Mouse (Mus musculus) layer of hippocampus, postnatal 14 days (tissue): ENCODE data around the gene Smim7. TPM values are rescaled to one million over a fixed set of nuclear protein-coding genes. Genes with fewer than 3 reads are reported as not detected.
A peak's percentile ranks its signal among the peaks of the same experiment; 100 is the strongest.

Source experiments
- DNase-seq, 2 experiments: peaks; one replicate each; pipeline ENCODE4 v3.0.0; 2021 to 2022; ENCODE audit warnings: low spot score in 2 of 2, mixed read lengths in 1 of 2
- microRNA-seq, 2 experiments: library from miRNA; unstranded; fragments of <30 nt; microRNA quantifications; one replicate each; pipeline ENCODE4 v1.2.0; 2021
- total RNA-seq, 2 experiments: library from RNA; stranded (reverse); gene quantifications; 2 replicates each; pipeline ENCODE4 v1.2.3; 2021

Smim7 gene
- total RNA-seq, 2 experiments from 2014 or later: 112 to 118 TPM

GRCm38 (mm10) chr8:72547802-72548643, 22.9 kb downstream of the Smim7 start, which contains the start of gene Med26:
Gene Med26, minus strand, starts transcription at chr8:72548270.
- DNase-seq: peak; percentile 96 to 99

DNA sequence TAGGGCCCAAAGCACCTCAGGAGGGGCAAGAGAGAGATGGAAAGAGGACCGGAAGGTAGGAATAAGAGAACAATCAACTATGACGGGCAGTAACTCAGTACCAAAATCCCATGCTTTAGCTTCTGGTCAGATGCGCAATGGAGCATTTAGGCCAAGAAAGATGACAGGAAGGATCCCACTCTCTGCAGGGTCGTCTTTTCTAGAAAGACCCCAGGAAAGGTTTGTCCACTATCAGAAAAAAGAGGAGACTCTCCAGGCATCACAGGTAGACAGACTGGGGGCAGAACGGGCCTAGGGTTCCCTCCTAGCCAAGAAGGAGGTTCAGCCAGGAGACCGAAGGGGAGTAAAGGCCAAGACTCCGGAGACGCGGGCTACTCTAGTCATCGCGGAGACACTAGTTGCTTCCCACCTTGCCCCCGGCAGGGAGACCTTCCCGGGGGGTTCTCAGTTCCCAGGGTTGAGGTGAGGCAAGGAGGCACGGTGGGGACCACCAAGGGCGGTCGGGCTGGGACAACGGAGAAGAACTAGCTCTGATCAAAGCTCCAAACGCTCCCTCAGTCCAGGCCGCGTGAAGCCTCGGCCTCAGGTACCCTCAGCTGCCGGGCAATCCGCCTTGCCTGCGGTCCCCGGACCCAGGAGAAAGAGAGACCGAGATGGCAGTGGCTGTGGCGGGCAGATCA, 23.6 kb downstream of the Smim7 start:
- DNase-seq: peak; percentile 23 to 35

GRCm38 (mm10) chr8:72539234-72539633, 31.7 kb downstream of the Smim7 start:
- no peak for DNase-seq

DNA sequence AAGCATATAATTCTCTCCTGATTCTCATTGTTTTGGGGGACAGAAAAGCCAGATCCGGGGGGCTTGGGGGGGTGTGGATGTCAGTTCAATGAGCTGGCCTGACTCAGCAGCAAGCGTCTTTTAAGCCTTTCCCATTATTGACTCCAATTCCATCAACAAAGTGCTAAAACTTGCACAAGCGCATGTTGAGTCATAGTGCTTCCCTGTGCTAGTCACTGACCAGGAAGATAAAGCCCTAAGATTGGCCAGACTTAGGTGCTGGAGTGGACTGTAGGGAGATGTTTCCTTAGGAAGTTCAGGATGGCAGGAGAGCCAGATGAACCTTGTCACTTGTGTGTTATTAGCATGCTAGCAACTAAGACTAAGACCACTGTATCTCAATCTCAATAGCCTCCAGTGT, 36.0 kb downstream of the Smim7 start:
- no peak for DNase-seq

DNA sequence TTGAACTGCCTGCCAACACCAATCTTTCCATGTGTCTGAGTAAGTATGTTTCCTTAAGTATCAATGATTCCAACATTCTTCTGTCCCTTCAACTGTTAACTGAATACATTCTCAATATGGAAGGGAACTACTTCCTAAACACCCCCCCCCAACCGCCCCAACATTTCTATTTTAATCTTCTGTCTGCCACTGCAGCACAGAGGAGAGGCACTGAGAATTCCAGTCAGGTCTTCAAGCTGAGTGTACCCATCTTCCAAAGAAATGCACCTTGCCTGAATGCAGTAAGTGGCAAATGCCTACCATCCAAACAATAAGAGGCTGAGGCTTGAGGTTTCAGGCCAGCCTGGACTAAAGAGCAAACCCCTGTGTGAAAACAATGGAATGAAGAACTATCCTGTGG, 38.8 kb downstream of the Smim7 start:
- no peak for DNase-seq

DNA sequence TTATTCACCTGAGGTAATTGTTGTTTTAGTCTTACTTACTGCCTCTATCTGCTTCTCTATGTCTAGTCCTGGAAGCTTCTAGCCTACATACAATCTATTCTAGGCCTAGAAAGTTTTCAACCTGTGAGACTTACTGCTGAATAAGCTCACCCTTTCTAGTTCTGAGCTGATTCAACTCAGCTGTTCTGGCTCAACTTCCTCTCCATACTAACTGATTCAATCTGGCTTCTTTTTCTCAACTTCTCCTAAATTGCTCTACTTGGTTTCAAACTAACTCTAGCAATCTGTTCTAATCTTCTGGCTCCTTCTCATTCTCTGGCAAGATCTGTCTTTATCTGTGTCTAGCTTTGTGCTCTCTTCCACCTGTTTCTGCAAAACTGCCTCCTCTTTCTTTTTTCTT, 49.0 kb downstream of the Smim7 start:
- no peak for DNase-seq

- no peak for DNase-seq
These were observed 53.4 kb downstream of the Smim7 start for GRCm38 (mm10) chr8:72517421-72517988.

Small RNA genes lying within 50 kb of the gene (microRNA-seq; reads per million reads assigned to microRNA genes)
- gene Gm28019: 0 reads per million in 2 experiments

Other genes with a start within 250 kb of the Smim7 start
- gene Eps15l1, start 149.6 kb downstream of the Smim7 start, total RNA-seq: 10 to 100 TPM; 69.7 to 72.4 TPM
- 1 to 10 TPM in 1 of 2 experiments, under 1 TPM in 1; 0.78 to 1.5 TPM for gene Calr3, start 127.2 kb downstream of the Smim7 start, total RNA-seq
- gene 1700030K09Rik, start 127.2 kb downstream of the Smim7 start, total RNA-seq: 10 to 100 TPM; 10.7 to 13.2 TPM
- gene Cherp, start 95.9 kb downstream of the Smim7 start, total RNA-seq: 10 to 100 TPM; 72.4 to 75.2 TPM
- gene Slc35e1, start 78.5 kb downstream of the Smim7 start, total RNA-seq: 10 to 100 TPM; 44.5 to 46.4 TPM
- gene Med26, start 22.8 kb downstream of the Smim7 start, total RNA-seq: 1 to 10 TPM; 9.5 TPM
- 100 to 1,000 TPM; 117 to 128 TPM for gene Tmem38a, start 967 bp upstream of the Smim7 start, total RNA-seq
- gene Nwd1, start 75.6 kb upstream of the Smim7 start, total RNA-seq: 10 to 100 TPM; 41.8 to 46.6 TPM
- 100 to 1,000 TPM; 158 to 162 TPM for gene Sin3b, start 152.2 kb upstream of the Smim7 start, total RNA-seq
- under 1 TPM in 1 of 2 experiments, not detected in 1; 0.18 TPM for gene F2rl3, start 190.8 kb upstream of the Smim7 start, total RNA-seq